Mouse (Mus musculus) cerebellum, adult 2 months (tissue): Measurements from ENCODE around the gene 4933417A18Rik. TPM values are rescaled to one million over a fixed set of nuclear protein-coding genes. Genes with fewer than 3 reads are reported as not detected.
"Not testable (repeated sequence)": the region's sequence is repeated elsewhere in the genome, so short reads cannot be mapped to it uniquely, and the experiment has no call there.

Source experiments
- DNase-seq, 2 experiments: peaks; one replicate each; pipeline ENCODE4 v3.0.0; 2021
- H3K27ac ChIP-seq: fragments of 200-500 bp; 2 replicates; pipeline ENCODE4 v1.5.1; 2012; ENCODE audit warnings: low read length, control low read depth, inconsistent platforms; ENCODE audit not compliant: insufficient read depth
- H3K27me3 ChIP-seq: fragments of 200-500 bp; 2 replicates; pipeline ENCODE4 v1.6.1; 2012; ENCODE audit warnings: inconsistent platforms, mild to moderate bottlenecking, low read length, moderate library complexity; ENCODE audit not compliant: control insufficient read depth, insufficient read depth
- H3K4me1 ChIP-seq: fragments of 200-500 bp; 2 replicates; pipeline ENCODE4 v1.6.1; 2011; ENCODE audit warnings: low read length; ENCODE audit not compliant: control insufficient read depth, insufficient read depth
- H3K4me3 ChIP-seq: fragments of 200-500 bp; replicated peaks from 2 replicates; pipeline ENCODE3; 2011; ENCODE audit warnings: mild to moderate bottlenecking, low read depth, low read length, control low read depth; ENCODE audit not compliant: insufficient read depth
- CTCF ChIP-seq: fragments of 200-500 bp; IDR thresholded peaks from 2 replicates; pipeline ENCODE4 v1.5.1; 2011; ENCODE audit warnings: low read depth, mild to moderate bottlenecking, control low read depth, low read length, moderate library complexity, borderline replicate concordance; ENCODE audit not compliant: insufficient read depth
- POLR2A ChIP-seq: fragments of 200-500 bp; IDR thresholded peaks from 2 replicates; pipeline ENCODE4 v1.6.1; 2011; ENCODE audit warnings: low read length, control low read depth, borderline replicate concordance; ENCODE audit not compliant: insufficient read depth
- WGBS: fragments of 180-500 bp; shearing (Covaris S2); methylation state at CpG from one replicate; pipeline ENCODE4 v1.1.7; 2018; 5-methylcytosine and 5-hydroxymethylcytosine counted together
- polyA plus RNA-seq: library from polyadenylated mRNA; depleted of rRNA; stranded (reverse); fragments of >200 nt; gene quantifications from 2 replicates; pipeline ENCODE4 v1.2.3, GENCODE M21; 2012; rRNA removed

4933417A18Rik gene
- polyA plus RNA-seq = not detected in 2 replicates

DNA sequence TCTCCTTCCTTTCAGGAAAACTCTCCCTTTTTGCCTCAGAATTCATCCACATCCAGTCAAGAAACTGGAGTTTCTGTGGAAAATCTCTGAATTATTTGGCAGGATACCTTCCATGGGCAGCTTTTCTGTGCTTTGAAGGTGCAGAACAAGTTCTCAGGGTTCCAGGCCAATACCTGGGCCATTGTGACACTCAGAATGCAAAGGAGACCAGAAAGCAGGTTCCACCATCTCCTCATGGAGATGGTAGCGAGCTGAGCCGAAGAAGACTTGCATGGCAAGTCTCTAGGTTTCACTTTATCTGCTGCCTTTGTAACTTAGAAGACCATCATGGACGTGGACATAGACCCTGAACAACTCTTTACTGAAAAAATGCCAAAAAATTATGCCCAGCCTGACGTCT is at the start of gene 4933417A18Rik, which contains the start of gene Fam217a:
TSS of gene 4933417A18Rik (plus strand) at position 200 of the 400 bp plus-strand sequence.
TSS of gene Fam217a (minus strand) at position 101 of the 400 bp plus-strand sequence.
- DNase-seq = no peak
- 71% methylated on average over 4 of the region's 4 CpGs for WGBS
- Histone ChIP-seq H3K27me3 (no peaks in the 10 kb centered on the region), H3K4me3 (no peak within 1 kb of the TSS), H3K4me1 (no peaks in the 10 kb centered on the region), H3K27ac (no peak within 1 kb of the TSS)
- TF ChIP-seq POLR2A (no peak), CTCF (no peak)

DNA sequence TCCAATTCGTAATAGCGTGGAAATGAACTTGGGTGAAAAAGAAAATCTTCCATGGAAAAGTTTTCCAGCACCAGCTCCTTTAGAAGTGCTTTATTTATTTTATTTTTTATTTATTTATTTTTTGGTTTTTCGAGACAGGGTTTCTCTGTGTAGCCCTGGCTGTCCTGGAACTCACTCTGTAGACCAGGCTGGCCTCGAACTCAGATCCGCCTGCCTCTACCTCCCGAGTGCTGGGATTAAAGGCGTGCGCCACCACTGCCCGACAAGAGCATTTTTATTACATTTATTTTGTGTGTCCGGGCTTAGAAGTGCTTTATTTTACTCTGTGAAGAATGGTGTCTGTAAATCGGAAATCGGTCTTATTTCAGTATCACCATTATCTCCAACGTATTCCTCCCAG is 49.5 kb upstream of the 4933417A18Rik start:
- H3K27ac ChIP-seq, H3K4me1 ChIP-seq, H3K27me3 ChIP-seq: not testable (repeated sequence)
- H3K4me3 ChIP-seq = peak overlapping the region; percentile 99
- WGBS = 20% methylated on average over 13 of the region's 13 CpGs
- DNase-seq = peak; percentile 46 to 52

DNA sequence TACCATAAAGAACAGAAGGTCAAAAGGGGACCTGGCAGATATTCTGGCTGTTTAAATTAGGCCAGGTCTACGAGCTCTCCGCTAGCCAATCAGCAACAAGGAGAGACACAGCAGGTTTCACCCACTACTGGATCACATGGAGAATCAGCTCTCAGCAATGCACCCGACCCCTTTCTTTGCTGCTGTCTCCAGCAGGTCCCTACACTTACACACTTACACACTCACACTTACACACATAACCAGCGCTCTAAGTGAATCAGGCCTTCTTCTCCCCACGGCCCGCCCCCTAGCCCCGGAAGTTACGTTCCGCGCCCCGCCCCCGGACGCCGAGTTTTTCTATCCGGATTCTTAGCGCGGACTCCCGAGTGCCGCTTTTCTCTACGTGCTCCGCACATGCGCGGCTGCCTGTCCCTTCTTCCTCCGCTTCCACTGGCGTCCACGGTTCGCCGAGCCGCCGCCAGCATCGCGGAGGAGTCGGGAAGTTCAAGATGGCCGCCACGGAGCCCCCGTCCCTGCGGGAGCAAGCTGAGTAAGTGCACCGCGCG is 49.0 kb upstream of the 4933417A18Rik start, which contains the start of gene Prpf4b:
TSS of gene Prpf4b (plus strand) at position 137 of the 545 bp plus-strand sequence.
- Histone ChIP-seq H3K4me1 (peaks cover 6% of the 10 kb centered on the region; the same call in 1 of the 2 replicates), H3K27ac (peak within 1 kb of the TSS; percentile 96), H3K27me3 (no peaks in the 10 kb centered on the region), H3K4me3 (peak within 1 kb of the TSS; percentile 99)
- WGBS = under 1% methylated on average over 40 of the region's 40 CpGs
- DNase-seq = peak; percentile 94 to 95
- TF ChIP-seq CTCF (no peak), POLR2A (peak; percentile 62; the same call in 1 of the 2 replicates)

- Histone ChIP-seq H3K27me3 (no peaks in the 10 kb centered on the region), H3K4me3 (peak overlapping the region; percentile 99), H3K4me1 (peaks cover 6% of the 10 kb centered on the region; the same call in 1 of the 2 replicates), H3K27ac (peak overlapping the region; percentile 92)
- WGBS = under 1% methylated on average over 50 of the region's 50 CpGs
- no peak; the same call in 1 of the 2 replicates for TF ChIP-seq CTCF
- TF ChIP-seq POLR2A = no peak
- DNase-seq = peak in 1 of 2 experiments; percentile 72
Observed at GRCm38 (mm10) chr13:34875741-34876445, 48.3 kb upstream of the 4933417A18Rik start.

DNA sequence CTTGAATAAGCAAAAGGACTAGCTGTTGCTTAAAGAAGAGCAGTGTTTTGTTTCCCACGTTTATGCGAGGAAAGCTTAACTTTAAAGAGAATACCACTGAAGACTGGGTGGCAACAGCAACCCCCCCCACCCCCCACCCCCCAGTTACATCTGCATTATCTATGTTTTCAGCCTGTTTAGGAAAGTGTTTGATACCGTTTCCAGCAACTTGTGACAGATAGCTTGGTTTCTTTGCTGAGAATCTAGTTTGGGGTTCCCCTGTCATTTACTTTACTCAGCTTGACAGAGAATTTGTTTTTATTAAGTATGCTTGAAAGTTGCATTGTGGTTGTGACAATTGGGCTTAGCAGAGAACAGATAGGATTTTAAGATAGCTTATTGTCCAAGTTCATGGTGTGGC is 47.7 kb upstream of the 4933417A18Rik start:
- WGBS = 3% methylated on average over 3 of the region's 3 CpGs
- H3K27me3 ChIP-seq = no peaks in the 10 kb centered on the region
- no peak for TF ChIP-seq POLR2A
- TF ChIP-seq CTCF = no peak
- H3K4me1 ChIP-seq = peaks cover 6% of the 10 kb centered on the region; the same call in 1 of the 2 replicates
- H3K4me3 ChIP-seq = peak overlapping the region; percentile 99
- H3K27ac ChIP-seq = no peak overlapping the region
- DNase-seq = no peak

GRCm38 (mm10) chr13:34892871-34893270 is 31.3 kb upstream of the 4933417A18Rik start:
- no peaks in the 10 kb centered on the region for H3K4me1 ChIP-seq
- H3K4me3 ChIP-seq = no peak overlapping the region
- 79% methylated on average over 1 of the region's 1 CpGs for WGBS
- TF ChIP-seq POLR2A = no peak
- TF ChIP-seq CTCF = no peak
- DNase-seq = no peak
- H3K27ac ChIP-seq = no peak overlapping the region
- no peaks in the 10 kb centered on the region for H3K27me3 ChIP-seq

DNA sequence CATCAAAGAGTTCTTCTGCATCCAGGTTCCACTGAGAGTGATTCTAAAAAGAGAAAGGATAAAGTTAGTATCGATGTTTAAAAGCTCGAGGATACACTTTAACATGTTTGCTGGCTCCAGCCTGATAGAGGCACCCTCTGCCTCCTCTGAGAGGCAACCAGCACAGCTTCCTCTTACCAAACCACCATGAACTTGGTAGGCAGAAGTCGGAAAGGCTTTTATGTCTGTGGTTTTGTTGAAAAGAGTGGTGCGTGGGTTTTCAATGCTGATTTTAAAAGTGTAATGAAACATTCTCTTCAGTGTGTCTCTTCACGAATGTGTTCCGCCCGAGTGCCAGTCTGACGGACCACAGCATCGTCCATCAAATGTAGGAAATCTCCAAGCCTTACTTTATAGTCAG is 9.6 kb upstream of the 4933417A18Rik start:
- no peak for DNase-seq
- 85% methylated on average over 9 of the region's 9 CpGs for WGBS
- Histone ChIP-seq H3K4me1 (peaks cover 3% of the 10 kb centered on the region; the same call in 1 of the 2 replicates), H3K4me3 (no peak overlapping the region), H3K27me3 (no peaks in the 10 kb centered on the region), H3K27ac (no peak overlapping the region)
- TF ChIP-seq CTCF (no peak), POLR2A (no peak)

DNA sequence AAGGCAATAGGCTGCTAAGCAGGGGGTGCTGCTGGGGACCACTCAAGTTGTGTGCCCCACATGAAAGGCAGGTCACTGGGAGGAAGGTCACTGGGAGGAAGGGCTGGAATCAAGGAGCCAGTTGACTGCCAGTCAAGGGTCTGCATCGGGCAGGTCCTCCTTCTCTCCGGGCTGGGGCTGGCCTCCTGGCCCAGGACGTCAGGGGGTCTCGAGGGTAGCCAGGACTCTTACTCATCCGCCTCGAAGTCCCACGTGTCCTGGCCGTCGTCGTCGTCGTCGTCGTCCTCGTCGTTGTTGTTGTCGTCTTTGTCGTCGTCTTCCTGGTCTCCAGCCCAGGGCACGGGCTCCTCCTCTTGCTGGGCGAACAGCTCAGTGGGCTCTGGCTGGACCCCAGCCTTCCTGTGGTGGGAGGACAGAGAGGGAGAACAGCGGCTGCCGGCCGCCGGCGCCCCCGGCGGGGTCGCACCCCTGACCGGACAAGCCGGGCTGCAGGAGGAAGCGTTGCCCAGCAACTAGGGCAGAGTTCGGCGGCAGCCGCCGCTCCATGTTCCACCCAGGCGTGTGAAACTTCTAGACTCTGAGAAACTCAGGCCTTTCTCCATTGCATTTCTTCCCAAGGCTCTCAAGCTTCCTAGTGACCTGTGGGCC is 7.6 kb upstream of the 4933417A18Rik start:
- no peak for DNase-seq
- no peaks in the 10 kb centered on the region for H3K27me3 ChIP-seq
- H3K4me3 ChIP-seq = no peak overlapping the region
- peaks cover 3% of the 10 kb centered on the region; the same call in 1 of the 2 replicates for H3K4me1 ChIP-seq
- TF ChIP-seq POLR2A (no peak), CTCF (no peak)
- 9% methylated on average over 37 of the region's 37 CpGs for WGBS
- no peak overlapping the region for H3K27ac ChIP-seq
